Mouse (Mus musculus): ENCODE results near the gene Rps18.

Gene Rps18

GRCm38 (mm10) chr17:33943454-33943853, 12.3 kb downstream of the Rps18 start:
- DNase-seq (ENCODE audit: low spot score): no peak

GRCm38 (mm10) chr17:33941381-33941780, 14.4 kb downstream of the Rps18 start:
- no peak for DNase-seq (ENCODE audit: low spot score)

- DNase-seq (ENCODE audit: low spot score): no peak
Observed at GRCm38 (mm10) chr17:33940981-33941380, 14.8 kb downstream of the Rps18 start.

- peak; percentile 91 for DNase-seq (ENCODE audit: low spot score)
Observed at GRCm38 (mm10) chr17:33940206-33940805, 15.5 kb downstream of the Rps18 start, which contains the start of the genes Pfdn6 and Wdr46. Gene Pfdn6 (minus strand): TSS chr17:33940343. Gene Wdr46 (plus strand): TSS chr17:33940660.

GRCm38 (mm10) chr17:33938783-33939182, 17.0 kb downstream of the Rps18 start:
- DNase-seq (ENCODE audit: low spot score): no peak

DNA sequence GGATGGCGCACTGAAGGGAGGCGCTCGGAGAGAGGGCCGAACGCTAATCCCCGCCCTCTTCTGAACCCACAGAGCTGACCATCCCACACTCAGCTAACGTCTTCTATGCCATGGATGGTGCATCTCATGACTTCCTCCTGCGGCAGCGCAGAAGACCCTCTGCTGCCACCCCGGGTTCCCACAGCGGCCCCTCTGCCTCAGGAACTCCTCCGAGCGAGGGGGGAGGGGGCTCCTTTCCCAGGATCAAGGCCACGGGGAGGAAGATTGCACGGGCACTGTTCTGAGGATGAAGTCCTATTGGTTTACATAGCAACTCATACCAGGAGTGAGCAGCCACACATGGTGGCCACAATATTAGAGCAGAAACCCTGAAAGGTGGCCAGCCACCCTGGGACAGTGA, 18.8 kb downstream of the Rps18 start:
- DNase-seq (ENCODE audit: low spot score): no peak

DNA sequence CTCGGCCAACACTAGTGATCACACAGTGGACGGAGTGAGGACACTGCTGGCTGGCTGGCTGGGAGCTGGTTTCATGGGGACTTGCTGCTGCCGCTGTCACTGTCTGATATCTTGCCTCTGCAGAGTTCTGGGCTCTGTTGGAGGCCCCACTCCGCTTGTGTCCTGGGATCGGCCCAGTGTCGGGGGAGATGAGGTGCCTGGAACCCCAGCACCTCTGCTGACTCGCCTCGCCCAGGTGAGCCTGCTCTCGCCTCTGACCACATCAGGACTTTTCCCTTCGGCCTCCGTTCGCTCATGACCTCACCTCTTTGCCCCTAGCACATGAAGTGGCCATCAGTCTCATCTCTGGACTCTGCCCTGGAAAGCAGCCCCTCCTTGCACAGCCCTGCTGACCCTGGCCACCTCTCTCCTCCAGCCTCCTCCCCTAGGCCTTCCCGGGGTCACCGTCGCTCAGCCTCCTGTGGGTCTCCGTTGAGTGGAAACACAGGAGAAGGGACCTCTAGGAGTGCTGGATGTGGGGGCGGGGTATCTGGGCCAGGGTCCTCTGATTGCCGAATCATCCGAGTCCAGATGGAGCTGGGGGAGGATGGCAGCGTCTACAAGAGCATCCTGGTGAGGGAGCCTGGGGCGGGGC, 20.3 kb downstream of the Rps18 start:
- DNase-seq (ENCODE audit: low spot score): peak; percentile 77

DNA sequence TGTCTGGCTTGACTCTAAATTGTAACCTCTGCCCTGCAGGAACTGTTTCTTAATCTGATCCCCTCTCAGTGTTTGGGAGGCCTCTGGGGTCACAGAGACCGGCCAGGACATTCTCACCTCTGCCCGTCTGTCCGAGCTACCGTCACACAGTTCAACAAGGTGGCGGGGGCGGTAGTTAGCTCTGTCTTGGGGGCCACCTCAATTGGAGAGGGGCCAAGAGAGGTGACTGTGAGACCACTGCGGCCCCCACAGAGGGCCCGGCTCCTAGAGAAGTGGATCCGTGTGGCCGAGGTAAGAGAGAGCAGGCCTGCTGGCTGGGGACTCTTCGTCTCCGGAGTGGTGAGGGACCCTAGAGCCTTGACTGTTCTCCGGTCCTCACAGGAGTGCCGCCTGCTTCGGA, 22.8 kb downstream of the Rps18 start:
- no peak for DNase-seq (ENCODE audit: low spot score)

GRCm38 (mm10) chr17:33932448-33932847, 23.4 kb downstream of the Rps18 start:
- DNase-seq (ENCODE audit: low spot score): no peak

GRCm38 (mm10) chr17:33931947-33932346, 23.9 kb downstream of the Rps18 start:
- no peak for DNase-seq (ENCODE audit: low spot score)

DNA sequence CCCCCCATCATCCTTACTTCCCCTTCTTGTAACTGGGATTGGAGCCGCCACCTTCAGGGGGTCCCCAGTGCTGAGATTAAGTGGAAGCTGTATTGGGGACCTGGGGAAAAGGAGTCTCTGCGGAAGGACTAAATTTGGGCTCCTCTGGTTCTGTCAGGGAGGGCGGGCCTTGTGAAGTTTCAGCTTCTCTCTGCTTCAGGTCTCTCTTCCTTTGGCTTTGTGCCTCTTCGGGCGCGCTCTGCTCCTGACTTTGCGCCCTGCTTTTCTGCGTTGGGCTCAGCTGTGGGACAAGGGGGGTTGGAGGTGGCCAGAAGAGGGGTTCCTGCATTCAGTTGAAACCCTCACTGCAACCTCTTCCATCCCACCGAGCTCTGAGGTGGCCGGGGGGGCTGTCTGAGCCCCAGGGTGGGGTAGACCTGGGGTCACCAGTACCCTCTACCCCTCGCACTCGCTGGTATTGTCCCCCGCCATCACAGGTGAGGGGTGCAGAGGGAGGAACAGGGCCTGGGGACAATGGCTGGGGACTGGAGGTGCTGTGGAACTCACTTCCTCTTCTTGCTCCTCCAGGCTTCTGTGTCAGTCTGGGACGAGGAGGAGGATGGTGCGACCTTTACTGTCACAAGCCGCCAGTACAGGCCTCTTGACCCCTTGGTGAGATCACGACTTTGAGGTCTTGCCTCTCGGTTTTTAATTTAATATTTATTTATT, 24.5 kb downstream of the Rps18 start:
- DNase-seq (ENCODE audit: low spot score): no peak

GRCm38 (mm10) chr17:33930280-33931158, 25.3 kb downstream of the Rps18 start:
- peak; percentile 69 for DNase-seq (ENCODE audit: low spot score)

DNA sequence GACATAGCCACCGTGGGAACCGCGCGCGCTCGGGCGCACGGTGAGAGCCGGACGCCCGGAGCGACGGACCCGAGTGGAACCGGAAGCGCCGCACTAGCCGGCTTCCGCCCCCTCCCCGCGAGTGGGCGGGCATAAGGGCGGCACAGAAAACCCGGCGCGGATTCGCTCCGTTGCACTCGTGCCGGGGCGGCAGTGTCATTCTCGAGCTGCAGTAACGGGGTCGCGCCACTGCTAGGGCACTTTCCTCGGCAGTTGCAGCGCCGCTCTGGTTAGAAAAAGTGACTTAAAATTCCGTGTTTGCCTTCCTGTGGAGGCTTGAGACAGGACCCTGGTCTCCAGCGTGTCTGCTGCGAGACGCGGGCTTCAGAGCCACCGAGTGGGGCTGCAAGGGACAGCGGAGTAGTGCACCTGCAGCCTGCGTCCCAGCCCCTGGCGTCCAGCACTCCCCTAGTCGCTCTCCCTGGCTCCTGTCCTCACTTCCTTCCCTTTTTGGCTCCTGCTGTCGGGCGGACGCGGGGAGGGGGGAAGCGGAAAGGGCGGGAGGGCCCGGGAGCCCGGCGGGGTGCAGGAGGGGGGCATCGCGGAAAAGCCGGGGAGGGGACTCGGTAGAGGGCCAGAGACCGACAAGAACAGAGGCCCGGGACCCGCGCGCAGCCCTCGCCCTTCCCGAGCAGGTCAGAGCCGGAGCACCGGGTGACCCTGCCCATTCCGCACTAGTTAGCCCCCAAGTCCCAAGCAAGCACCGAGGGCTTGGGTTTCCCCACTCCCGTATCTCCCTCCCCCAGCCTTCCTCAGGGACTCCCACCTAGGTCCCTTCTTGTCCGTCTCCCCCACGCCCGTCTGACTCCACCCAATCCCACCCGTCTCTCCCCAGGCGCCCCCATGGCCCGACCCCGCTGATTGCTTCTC, 26.2 kb downstream of the Rps18 start, which contains the start of gene Rgl2:
Gene Rgl2 (plus strand): TSS at position 173 of the 909 bp plus-strand sequence.
- peak; percentile 93 for DNase-seq (ENCODE audit: low spot score)

DNA sequence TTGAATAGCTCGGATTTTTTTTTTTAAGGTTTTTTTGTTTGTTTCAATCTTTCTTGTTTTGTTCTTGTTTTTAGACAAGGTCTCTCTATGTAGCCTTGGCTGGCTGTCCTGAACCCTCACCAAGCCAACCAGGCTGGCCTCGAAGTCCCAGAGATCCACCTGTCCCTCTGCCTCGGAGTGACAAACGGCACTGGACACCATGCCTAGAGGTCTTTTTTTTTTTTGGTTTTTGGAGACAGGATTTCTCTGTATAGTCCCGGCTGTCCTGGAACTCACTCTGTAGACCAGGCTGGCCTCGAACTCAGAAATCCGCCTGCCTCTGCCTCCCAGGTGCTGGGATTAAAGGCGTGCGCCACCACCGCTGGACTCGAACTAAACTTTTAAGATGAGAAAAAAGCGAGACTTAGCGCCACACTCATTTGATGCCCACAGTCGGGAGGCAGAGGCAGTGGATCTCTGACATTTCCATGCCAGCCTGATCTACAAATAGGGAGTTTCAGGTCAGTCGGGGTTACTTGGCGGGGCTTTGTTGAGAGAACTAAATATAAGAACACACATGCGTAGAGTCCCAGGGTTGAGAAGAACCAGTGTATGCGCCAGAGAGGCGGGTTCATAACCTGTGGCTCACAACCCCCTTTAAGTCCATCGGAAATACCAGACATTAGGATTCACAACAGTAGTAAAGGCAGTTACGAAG, 27.4 kb downstream of the Rps18 start:
- no peak for DNase-seq (ENCODE audit: low spot score)

GRCm38 (mm10) chr17:33926207-33926932, 29.4 kb downstream of the Rps18 start:
- DNase-seq (ENCODE audit: low spot score): no peak

- DNase-seq (ENCODE audit: low spot score): no peak
Observed at GRCm38 (mm10) chr17:33925406-33926116, 30.2 kb downstream of the Rps18 start.

- no peak for DNase-seq (ENCODE audit: low spot score)
Observed at GRCm38 (mm10) chr17:33924577-33925283, 31.1 kb downstream of the Rps18 start.

DNA sequence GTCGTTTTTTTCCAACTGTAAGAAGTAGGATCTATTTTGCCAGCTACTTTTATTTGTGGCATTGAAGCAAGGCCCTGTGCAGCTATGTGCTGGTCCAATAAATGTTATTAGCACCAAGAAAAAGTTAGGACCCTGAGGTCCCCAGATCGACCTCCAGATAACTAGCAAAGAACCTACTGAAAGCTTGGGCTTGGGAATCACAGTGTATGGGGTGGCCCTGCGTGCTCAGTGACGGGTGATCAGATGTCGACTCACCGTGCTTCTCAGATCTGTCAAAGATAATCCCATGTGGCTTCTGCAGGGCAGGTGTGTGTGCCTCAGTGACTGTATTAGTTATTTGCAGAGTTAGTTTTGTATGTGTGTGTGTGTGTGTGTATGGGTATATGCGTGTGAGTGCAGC, 34.4 kb downstream of the Rps18 start:
- DNase-seq (ENCODE audit: low spot score): no peak
